Mouse (Mus musculus) MEL (cell line): ENCODE results near the gene Ctdsp2. TPM values are rescaled to one million over a fixed set of nuclear protein-coding genes. Genes with fewer than 3 reads are reported as not detected.

Experiments used
- DNase-seq: peaks from one replicate; pipeline ENCODE4 v3.0.0; 2011; ENCODE audit warnings: low read depth, low spot score
- H3K27ac ChIP-seq: 2 replicates; pipeline ENCODE4 v1.5.1; 2012; ENCODE audit warnings: low read depth, mild to moderate bottlenecking, control low read depth, low read length, moderate library complexity; ENCODE audit not compliant: control insufficient read depth
- H3K27me3 ChIP-seq, 2 experiments: fragments of 150-350 bp in 1 of 2; sonication (generic) in 1 of 2; 2 replicates each; pipeline ENCODE4 v1.6.1; 2012; ENCODE audit warnings: low read length in 2 of 2, mild to moderate bottlenecking in 2 of 2, improper control_type of control experiment in 1 of 2, moderate library complexity in 1 of 2; ENCODE audit not compliant: insufficient read depth in 2 of 2, control insufficient read depth in 1 of 2
- H3K36me3 ChIP-seq, 2 experiments: 2 replicates each; pipeline ENCODE4 v1.6.1; 2012 to 2014; ENCODE audit warnings: low read length in 2 of 2, improper control_type of control experiment in 1 of 2, inconsistent platforms in 1 of 2, mild to moderate bottlenecking in 1 of 2; ENCODE audit not compliant: insufficient read depth in 2 of 2, control insufficient read depth in 1 of 2
- H3K4me1 ChIP-seq, 2 experiments: fragments of 150-350 bp in 1 of 2; sonication (generic) in 1 of 2; 2 replicates each; pipeline ENCODE4 v1.6.1; 2012; ENCODE audit warnings: low read length in 2 of 2, improper control_type of control experiment in 1 of 2, mild to moderate bottlenecking in 1 of 2; ENCODE audit not compliant: insufficient read depth in 2 of 2, control insufficient read depth in 1 of 2
- H3K4me3 ChIP-seq, 2 experiments: fragments of 150-350 bp in 1 of 2; sonication (generic) in 1 of 2; 2 replicates each; pipeline ENCODE4 v1.5.1; 2012; ENCODE audit warnings: low read depth in 2 of 2, low read length in 2 of 2, mild to moderate bottlenecking in 2 of 2, moderate library complexity in 2 of 2, control low read depth in 1 of 2, improper control_type of control experiment in 1 of 2; ENCODE audit not compliant: control insufficient read depth in 1 of 2, insufficient read depth in 1 of 2
- H3K79me2 ChIP-seq: 2 replicates; pipeline ENCODE4 v1.6.1; 2012; ENCODE audit warnings: mild to moderate bottlenecking, low read length, moderate library complexity; ENCODE audit not compliant: control insufficient read depth, poor library complexity, insufficient read depth
- H3K9ac ChIP-seq: 2 replicates; pipeline ENCODE4 v1.6.1; 2012; ENCODE audit warnings: low read depth, mild to moderate bottlenecking, control low read depth, low read length, moderate library complexity; ENCODE audit not compliant: control insufficient read depth, poor library complexity, severe bottlenecking
- H3K9me3 ChIP-seq: fragments of 150-350 bp; sonication (generic); replicated peaks from 2 replicates; pipeline ENCODE4 v1.6.1; 2012; ENCODE audit warnings: mild to moderate bottlenecking, low read length, improper control_type of control experiment, moderate library complexity; ENCODE audit not compliant: insufficient read depth
- CHD2 ChIP-seq: IDR thresholded peaks from 2 replicates; pipeline ENCODE4 v1.6.1; 2011; ENCODE audit warnings: low read length, improper control_type of control experiment
- E2F4 ChIP-seq: IDR thresholded peaks from 2 replicates; pipeline ENCODE4 v1.6.1; 2011; ENCODE audit warnings: low read depth, low read length, improper control_type of control experiment, borderline replicate concordance
- ELF1 ChIP-seq: IDR thresholded peaks from 2 replicates; pipeline ENCODE4 v1.6.1; 2014; ENCODE audit warnings: low read depth, mild to moderate bottlenecking, inconsistent platforms, low read length, improper control_type of control experiment, moderate library complexity
- ETS1 ChIP-seq: IDR thresholded peaks from 2 replicates; pipeline ENCODE4 v1.6.1; 2012; ENCODE audit warnings: low read depth, mild to moderate bottlenecking, inconsistent platforms, low read length, improper control_type of control experiment, moderate library complexity
- GATA1 ChIP-seq: IDR thresholded peaks from 2 replicates; pipeline ENCODE4 v1.6.1; 2011; ENCODE audit warnings: low read depth, low read length, improper control_type of control experiment
- JUND ChIP-seq: IDR thresholded peaks from 2 replicates; pipeline ENCODE4 v1.6.1; 2011; ENCODE audit warnings: low read depth, mild to moderate bottlenecking, improper control_type of control experiment, low read length
- KAT2A ChIP-seq: conservative IDR thresholded peaks from 2 replicates; pipeline ENCODE4 v1.6.1; 2012; ENCODE audit warnings: low read depth, low read length, improper control_type of control experiment, inconsistent platforms
- MAFK ChIP-seq: IDR thresholded peaks from 2 replicates; pipeline ENCODE4 v1.6.1; 2011; ENCODE audit warnings: low read depth, mild to moderate bottlenecking, low read length, improper control_type of control experiment, borderline replicate concordance
- MAX ChIP-seq: IDR thresholded peaks from 2 replicates; pipeline ENCODE4 v1.6.1; 2011; ENCODE audit warnings: low read length, improper control_type of control experiment
- MAZ ChIP-seq: IDR thresholded peaks from 2 replicates; pipeline ENCODE4 v1.6.1; 2012; ENCODE audit warnings: low read depth, mild to moderate bottlenecking, inconsistent platforms, low read length, improper control_type of control experiment
- MYB ChIP-seq: IDR thresholded peaks from 2 replicates; pipeline ENCODE4 v1.6.1; 2011; ENCODE audit warnings: mild to moderate bottlenecking, low read depth, low read length, improper control_type of control experiment
- NELFE ChIP-seq: IDR thresholded peaks from 2 replicates; pipeline ENCODE4 v1.6.1; 2011; ENCODE audit warnings: low read depth, low read length, improper control_type of control experiment
- NRF1 ChIP-seq: IDR thresholded peaks from 2 replicates; pipeline ENCODE4 v1.6.1; 2014; ENCODE audit warnings: low read depth, mild to moderate bottlenecking, inconsistent platforms, low read length, improper control_type of control experiment, moderate library complexity; ENCODE audit not compliant: poor library complexity, insufficient read depth, severe bottlenecking
- POLR2A ChIP-seq, 2 experiments: IDR thresholded peaks; 2 replicates each; pipeline ENCODE4 v1.6.1; 2011 to 2012; ENCODE audit warnings: low read length in 2 of 2, mild to moderate bottlenecking in 2 of 2, control low read depth in 1 of 2, improper control_type of control experiment in 1 of 2, low read depth in 1 of 2, moderate library complexity in 1 of 2; ENCODE audit not compliant: control insufficient read depth in 1 of 2, insufficient read depth in 1 of 2, poor library complexity in 1 of 2
- POLR2AphosphoS2 ChIP-seq: IDR thresholded peaks from 2 replicates; pipeline ENCODE4 v1.6.1; 2011; ENCODE audit warnings: low read length, improper control_type of control experiment
- RAD21 ChIP-seq: IDR thresholded peaks from 2 replicates; pipeline ENCODE4 v1.6.1; 2011; ENCODE audit warnings: mild to moderate bottlenecking, low read depth, low read length, improper control_type of control experiment
- RCOR1 ChIP-seq: IDR thresholded peaks from 2 replicates; pipeline ENCODE4 v1.6.1; 2012; ENCODE audit warnings: low read depth, mild to moderate bottlenecking, inconsistent platforms, low read length, improper control_type of control experiment
- TBP ChIP-seq: IDR thresholded peaks from 2 replicates; pipeline ENCODE4 v1.8.0; 2011; ENCODE audit warnings: low read depth, low read length, improper control_type of control experiment
- USF2 ChIP-seq, 2 experiments: IDR thresholded peaks; 2 replicates each; pipeline ENCODE4 v1.6.1; 2011 to 2012; ENCODE audit warnings: improper control_type of control experiment in 2 of 2, low read length in 2 of 2, borderline replicate concordance in 1 of 2, inconsistent platforms in 1 of 2, low read depth in 1 of 2, mild to moderate bottlenecking in 1 of 2; ENCODE audit not compliant: insufficient read depth in 1 of 2
- ZMIZ1 ChIP-seq: IDR thresholded peaks from 2 replicates; pipeline ENCODE4 v1.6.1; 2012; ENCODE audit warnings: low read depth, mild to moderate bottlenecking, inconsistent platforms, low read length, improper control_type of control experiment, moderate library complexity
- polyA plus RNA-seq, 2 experiments: library from polyadenylated mRNA; stranded (reverse) in 1 of 2; unstranded in 1 of 2; fragments of >175 nt in 1 of 2; fragments of >200 nt in 1 of 2; gene quantifications; 2 replicates each; pipeline versions ENCODE4 v1.2.1 to v1.2.4; 2012; ENCODE audit warnings: low replicate concordance in 2 of 2, low read depth in 1 of 2; ENCODE audit not compliant: insufficient read length in 2 of 2, insufficient read depth in 1 of 2, missing spikeins in 1 of 2
- total RNA-seq: library from RNA; depleted of rRNA; stranded (reverse); fragments of 300-350 nt; gene quantifications from 2 replicates; pipeline ENCODE4 v1.2.3, GENCODE M21; 2012

Ctdsp2 gene
- total and polyA plus RNA-seq, 3 experiments: 16.7 to 69.3 TPM; not detected in 1

- peaks cover 25% of the 10 kb centered on the region for H3K79me2 ChIP-seq
- no peaks in the 10 kb centered on the region for H3K27me3 ChIP-seq
- no peaks in the 10 kb centered on the region for H3K9me3 ChIP-seq
- H3K4me3 ChIP-seq: no peak overlapping the region
- TF ChIP-seq E2F4: no peak
- H3K27ac ChIP-seq: no peak overlapping the region
- H3K9ac ChIP-seq: no peak overlapping the region
- no peak for DNase-seq
- peaks cover 4 to 20% of the 10 kb centered on the region in 2 experiments; a peak in 3 of 4 replicates for H3K4me1 ChIP-seq
- H3K36me3 ChIP-seq: peaks cover 0 to 8% of the 10 kb centered on the region in 2 experiments; a peak in 3 of 4 replicates
Measured at GRCm38 (mm10) chr10:126985579-126985978, 7.1 kb downstream of the Ctdsp2 start.

DNA sequence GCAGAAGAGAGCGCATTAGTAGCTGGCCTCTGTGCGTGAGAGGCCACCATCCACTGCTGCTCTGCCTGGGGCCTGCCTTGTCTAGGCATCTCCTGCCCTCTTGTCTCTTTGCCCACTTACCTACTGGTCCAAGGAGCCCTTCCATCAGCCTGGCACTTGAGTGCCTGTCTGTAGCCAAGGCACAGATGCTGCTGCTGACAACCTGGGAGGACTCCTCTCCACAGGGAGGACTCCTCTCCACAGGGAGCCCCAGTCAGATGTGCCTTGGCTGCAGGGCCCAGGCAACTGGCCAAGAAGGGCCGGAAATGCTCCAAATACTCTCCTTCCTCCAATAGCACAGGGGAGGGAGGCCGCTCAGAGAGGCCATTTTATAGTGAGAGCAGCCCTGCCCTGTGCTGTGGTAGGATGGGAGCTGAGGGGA is 8.0 kb downstream of the Ctdsp2 start:
- Histone ChIP-seq H3K9ac (no peak overlapping the region), H3K9me3 (no peaks in the 10 kb centered on the region), H3K4me1 (peaks cover 4 to 16% of the 10 kb centered on the region in 2 experiments; a peak in 3 of 4 replicates), H3K27ac (no peak overlapping the region), H3K4me3 (no peak overlapping the region), H3K79me2 (peaks cover 20% of the 10 kb centered on the region), H3K36me3 (peaks cover 0 to 8% of the 10 kb centered on the region in 2 experiments; a peak in 3 of 4 replicates), H3K27me3 (no peaks in the 10 kb centered on the region)
- TF ChIP-seq POLR2AphosphoS2 (no peak), ETS1 (no peak), RCOR1 (no peak), NELFE (no peak), ELF1 (no peak), MAZ (no peak), MAFK (no peak), TBP (no peak), POLR2A (IDR thresholded peaks at IDR 0.05; ENCODE audit: control insufficient read depth in 1 of 2, insufficient read depth in 1 of 2, low read depth in 1 of 2, low read length in 2 of 2, poor library complexity in 1 of 2) (no peak), ZMIZ1 (no peak), RAD21 (no peak), USF2 (IDR thresholded peaks at IDR 0.05; ENCODE audit: borderline replicate concordance in 1 of 2, insufficient read depth in 1 of 2, low read depth in 1 of 2, low read length in 2 of 2) (no peak), GATA1 (no peak), CHD2 (no peak), KAT2A (no peak), JUND (no peak), NRF1 (no peak), MYB (no peak), MAX (no peak)
- DNase-seq: peak; percentile 50
